Mouse (Mus musculus): ENCODE data around the gene Myh9.

The Myh9 gene

GRCm38 (mm10) chr15:77782449-77783014 lies 59.4 kb downstream of the Myh9 start:
- DNase-seq, result peak; percentile 60

- peak; percentile 83 for DNase-seq
Measured at GRCm38 (mm10) chr15:77775186-77775963, 66.6 kb downstream of the Myh9 start.

- no peak for DNase-seq
Measured at GRCm38 (mm10) chr15:77774303-77774702, 67.7 kb downstream of the Myh9 start.

- no peak for DNase-seq
Measured at GRCm38 (mm10) chr15:77773099-77773915, 68.7 kb downstream of the Myh9 start.

GRCm38 (mm10) chr15:77770942-77771341 lies 71.0 kb downstream of the Myh9 start:
- no peak for DNase-seq

- no peak for DNase-seq
Measured at GRCm38 (mm10) chr15:77770341-77770740, 71.6 kb downstream of the Myh9 start.

GRCm38 (mm10) chr15:77766981-77767380 lies 75.0 kb downstream of the Myh9 start:
- no peak for DNase-seq

GRCm38 (mm10) chr15:77765484-77766093 lies 76.4 kb downstream of the Myh9 start:
- DNase-seq, result no peak

- no peak for DNase-seq
Measured at GRCm38 (mm10) chr15:77764391-77765006, 77.5 kb downstream of the Myh9 start.

- no peak for DNase-seq
Measured at GRCm38 (mm10) chr15:77763702-77764101, 78.3 kb downstream of the Myh9 start.

- DNase-seq, result no peak
Measured at GRCm38 (mm10) chr15:77763050-77763449, 78.9 kb downstream of the Myh9 start.

- peak; percentile 57 for DNase-seq
Measured at GRCm38 (mm10) chr15:77761561-77762380, 80.2 kb downstream of the Myh9 start.

GRCm38 (mm10) chr15:77761083-77761482 lies 80.9 kb downstream of the Myh9 start:
- DNase-seq, result no peak

GRCm38 (mm10) chr15:77760037-77760436 lies 81.9 kb downstream of the Myh9 start:
- DNase-seq, result no peak

- no peak for DNase-seq
Measured at GRCm38 (mm10) chr15:77757586-77758226, 84.3 kb downstream of the Myh9 start.

GRCm38 (mm10) chr15:77756848-77757247 lies 85.1 kb downstream of the Myh9 start, which contains the start of gene Apol8:
Gene Apol8 (minus strand): TSS chr15:77757003.
- peak; percentile 68 for DNase-seq

- no peak for DNase-seq
Measured at GRCm38 (mm10) chr15:77756081-77756480, 85.9 kb downstream of the Myh9 start.

GRCm38 (mm10) chr15:77755132-77755531 lies 86.8 kb downstream of the Myh9 start:
- DNase-seq, result no peak

- no peak for DNase-seq
Measured at GRCm38 (mm10) chr15:77752443-77752842, 89.5 kb downstream of the Myh9 start.

GRCm38 (mm10) chr15:77750461-77750860 lies 91.5 kb downstream of the Myh9 start:
- peak; percentile 63 for DNase-seq

- no peak for DNase-seq
Measured at GRCm38 (mm10) chr15:77749717-77750116, 92.3 kb downstream of the Myh9 start.

All from thymus, postnatal 25 days (tissue).